Mouse (Mus musculus) gastrocnemius, postnatal 25 days (tissue): ENCODE measurements around the gene Hspa1a. TPM values are rescaled to one million over a fixed set of nuclear protein-coding genes. Genes with fewer than 3 reads are reported as not detected.
"Not testable (repeated sequence)": the region's sequence is repeated elsewhere in the genome, so short reads cannot be mapped to it uniquely, and the experiment has no call there.

Source experiments
- DNase-seq: peaks from one replicate; pipeline ENCODE4 v3.0.0; 2022
- total RNA-seq, 2 experiments: library from RNA; stranded (reverse); gene quantifications; 1 replicate in 1 of 2; 2 replicates in 1 of 2; pipeline ENCODE4 v1.2.3; 2021

Hspa1a gene
- total RNA-seq, 2 experiments from 2014 or later: 5.9 to 8.1 TPM

DNA sequence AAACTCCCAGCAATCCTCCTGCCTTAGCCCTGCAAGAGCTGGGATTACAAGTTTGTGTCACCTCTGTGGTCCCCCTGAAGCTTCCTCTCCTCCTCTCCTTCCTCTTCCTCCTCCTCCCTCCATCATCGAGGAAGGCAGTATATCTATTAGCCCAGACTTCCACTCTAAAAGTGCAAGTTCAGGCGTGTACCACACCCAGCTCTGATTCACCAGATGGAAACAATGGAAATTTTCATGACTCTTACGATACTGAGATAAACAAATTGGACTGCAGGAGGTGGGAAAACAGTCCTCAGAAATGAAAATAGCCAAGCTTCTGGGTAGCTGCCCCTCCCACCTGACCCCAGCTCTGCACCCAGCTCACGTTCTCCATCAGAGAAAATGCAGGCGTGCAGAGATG, 6.3 kb downstream of the Hspa1a start:
- DNase-seq: no peak

DNA sequence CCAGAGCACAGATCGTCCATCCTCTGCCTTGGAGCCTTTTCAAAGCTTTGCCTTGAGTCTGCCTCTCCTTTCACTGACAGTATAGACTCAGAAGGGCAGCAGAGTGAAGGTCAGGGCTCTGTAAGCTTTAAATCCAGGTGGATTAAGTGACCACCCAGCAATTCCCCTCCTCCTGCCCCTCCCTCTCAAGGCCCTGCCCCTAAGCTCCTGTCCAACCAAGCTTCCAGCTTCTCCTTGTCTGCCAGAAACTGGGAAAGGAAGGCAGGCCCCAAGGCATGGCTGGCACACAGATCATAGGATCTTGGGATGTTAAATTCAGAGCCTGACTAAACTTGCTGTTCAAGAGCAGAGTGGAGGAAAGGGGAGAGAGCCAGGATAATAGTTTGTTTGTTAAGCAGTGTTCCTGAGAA, 7.3 kb downstream of the Hspa1a start:
- DNase-seq: no peak

- DNase-seq: no peak
Observed at GRCm38 (mm10) chr17:34962841-34963240, 9.1 kb downstream of the Hspa1a start.

DNA sequence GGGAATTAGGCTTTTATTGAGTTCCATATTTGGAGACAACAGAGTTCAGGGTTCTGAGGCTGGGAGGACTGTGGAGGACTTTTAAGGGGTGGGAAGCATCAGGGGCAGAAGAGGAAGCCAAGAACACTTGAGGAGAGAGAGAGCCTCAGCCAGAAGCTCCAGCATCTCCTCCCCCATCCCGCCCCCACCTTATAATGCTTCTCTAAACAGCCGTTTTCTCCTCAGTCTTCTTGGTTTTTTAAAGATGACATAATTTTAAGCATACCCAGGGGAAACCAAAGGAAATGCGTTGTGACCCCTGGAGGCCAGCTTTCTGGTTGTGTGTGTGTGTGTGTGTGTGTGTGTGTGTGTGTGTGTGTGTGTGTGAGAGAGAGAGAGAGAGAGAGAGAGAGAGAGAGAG, 9.8 kb downstream of the Hspa1a start:
- DNase-seq: peak; percentile 29

- no peak for DNase-seq
Observed at GRCm38 (mm10) chr17:34960702-34961493, 11.1 kb downstream of the Hspa1a start.

GRCm38 (mm10) chr17:34959881-34960515, 12.0 kb downstream of the Hspa1a start:
- DNase-seq: no peak

DNA sequence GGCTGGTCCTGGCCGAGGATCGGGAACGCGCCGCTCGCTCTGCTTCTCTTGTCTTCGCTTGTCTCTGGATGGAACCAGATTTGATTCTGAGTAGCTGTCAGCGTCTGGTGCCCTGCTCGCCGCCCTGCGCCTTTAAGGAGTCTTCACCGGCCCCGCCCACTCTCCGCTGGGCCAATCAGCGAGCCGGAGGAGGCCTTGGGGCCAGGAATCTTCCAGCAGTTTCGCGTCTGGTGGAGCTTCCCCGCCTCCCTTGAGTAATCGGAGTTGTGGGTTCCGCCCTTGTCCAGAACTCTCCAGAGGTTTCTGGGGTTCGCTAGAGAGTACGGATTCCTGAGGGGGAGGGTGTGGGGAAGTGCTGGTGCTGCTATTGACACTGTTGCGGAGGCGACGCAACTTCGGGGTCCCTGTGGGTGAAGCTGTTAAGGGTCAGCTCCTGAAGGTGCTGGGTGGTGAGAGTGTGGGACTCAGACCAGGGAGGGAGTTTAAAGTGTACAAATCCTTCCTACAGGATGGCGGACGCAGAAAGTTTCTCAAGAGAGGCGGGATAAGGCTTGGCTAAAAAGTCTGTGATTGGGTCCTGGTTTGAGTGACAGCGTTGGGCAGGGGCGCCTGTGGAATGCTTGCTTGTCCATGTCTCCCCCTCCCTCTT, 12.7 kb downstream of the Hspa1a start, which contains the start of gene Hspa1b:
Gene Hspa1b (minus strand): TSS at position 109 of the 649 bp plus-strand sequence.
- DNase-seq: peak; percentile 85

DNA sequence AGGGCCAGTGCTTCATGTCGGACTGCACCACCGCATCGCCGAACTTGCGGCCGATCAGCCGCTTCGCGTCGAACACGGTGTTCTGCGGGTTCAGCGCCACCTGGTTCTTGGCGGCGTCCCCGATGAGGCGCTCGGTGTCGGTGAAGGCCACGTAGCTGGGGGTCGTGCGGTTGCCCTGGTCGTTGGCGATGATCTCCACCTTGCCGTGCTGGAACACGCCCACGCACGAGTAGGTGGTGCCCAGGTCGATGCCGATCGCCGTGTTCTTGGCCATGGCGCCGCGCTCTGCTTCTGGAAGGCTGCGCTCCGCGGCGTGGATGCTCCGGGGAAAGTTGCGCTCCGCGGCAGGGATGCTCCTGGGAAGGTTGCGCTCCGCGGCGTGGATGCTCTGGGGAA, 13.2 kb downstream of the Hspa1a start:
- DNase-seq: not testable (repeated sequence)

DNA sequence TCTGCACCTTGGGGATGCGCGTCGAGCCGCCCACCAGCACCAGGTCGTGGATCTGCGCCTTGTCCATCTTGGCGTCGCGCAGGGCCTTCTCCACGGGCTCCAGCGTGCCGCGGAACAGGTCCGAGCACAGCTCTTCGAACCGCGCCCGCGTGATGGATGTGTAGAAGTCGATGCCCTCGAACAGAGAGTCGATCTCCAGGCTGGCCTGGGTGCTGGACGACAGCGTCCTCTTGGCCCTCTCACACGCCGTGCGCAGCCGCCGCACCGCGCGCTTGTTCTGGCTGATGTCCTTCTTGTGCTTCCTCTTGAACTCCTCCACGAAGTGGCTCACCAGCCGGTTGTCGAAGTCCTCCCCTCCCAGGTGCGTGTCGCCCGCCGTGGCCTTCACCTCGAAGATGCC, 14.0 kb downstream of the Hspa1a start:
- not testable (repeated sequence) for DNase-seq

GRCm38 (mm10) chr17:34957291-34957690, 14.7 kb downstream of the Hspa1a start:
- not testable (repeated sequence) for DNase-seq

- no peak for DNase-seq
Observed at GRCm38 (mm10) chr17:34956340-34956739, 15.6 kb downstream of the Hspa1a start.

GRCm38 (mm10) chr17:34955884-34956283, 16.1 kb downstream of the Hspa1a start:
- DNase-seq: no peak

- no peak for DNase-seq
Observed at GRCm38 (mm10) chr17:34954831-34955230, 17.1 kb downstream of the Hspa1a start.

GRCm38 (mm10) chr17:34953904-34954303, 18.1 kb downstream of the Hspa1a start:
- no peak for DNase-seq

DNA sequence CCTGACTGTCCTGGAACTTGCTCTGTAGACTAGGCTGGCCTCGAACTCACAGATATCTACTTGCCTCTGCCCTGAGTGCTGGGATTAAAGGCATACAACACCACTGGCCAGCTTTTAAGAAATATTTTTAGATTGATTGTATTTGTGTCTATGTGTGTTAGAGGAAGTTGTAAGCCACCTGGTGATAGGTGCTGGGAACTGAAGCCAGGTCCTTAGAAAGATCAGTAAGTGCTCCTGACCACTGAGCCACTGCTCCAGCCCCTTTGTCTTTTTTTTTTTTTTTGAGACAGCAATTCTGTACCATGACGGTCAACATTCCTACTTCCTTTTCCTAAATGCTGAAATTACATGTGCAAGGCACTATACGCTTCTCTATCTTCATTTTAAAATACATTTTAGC, 18.7 kb downstream of the Hspa1a start:
- DNase-seq: no peak

- DNase-seq: peak; percentile 63
Observed at GRCm38 (mm10) chr17:34952378-34953040, 19.4 kb downstream of the Hspa1a start.

DNA sequence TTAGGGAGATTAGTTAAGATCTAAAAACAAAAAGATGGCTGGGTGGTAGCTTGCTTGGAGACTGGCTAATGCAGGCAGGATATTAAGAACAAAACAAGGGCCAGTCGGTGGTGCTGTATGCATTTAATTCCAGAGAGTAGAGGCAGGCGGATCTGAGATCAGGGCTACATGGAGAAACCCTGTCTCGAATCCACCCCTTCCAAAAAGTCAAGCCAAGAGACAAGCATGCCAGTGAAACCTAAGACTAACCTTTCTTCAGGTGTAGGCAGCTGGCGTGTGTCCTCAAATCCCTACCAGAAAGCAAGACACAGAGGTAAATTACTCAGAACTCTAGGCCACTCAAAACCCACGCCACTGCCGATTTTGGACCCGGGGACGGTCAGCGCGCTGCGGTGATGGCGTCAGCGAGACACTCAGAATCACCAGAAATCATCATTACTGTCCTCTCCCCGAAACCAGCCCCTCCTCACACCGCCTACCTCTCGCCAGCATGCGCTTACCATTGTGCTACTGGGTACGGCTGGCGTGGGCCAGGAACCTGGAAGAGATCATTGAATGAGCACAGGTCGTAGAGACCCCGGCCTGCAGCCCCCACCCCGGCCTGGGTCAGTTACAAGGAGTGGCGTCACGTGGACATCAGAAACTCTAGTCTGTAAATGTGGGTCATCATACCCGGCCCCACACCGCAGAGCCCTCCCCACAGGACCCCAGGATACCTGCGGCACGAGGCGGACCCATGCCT, 20.1 kb downstream of the Hspa1a start:
- DNase-seq: no peak

DNA sequence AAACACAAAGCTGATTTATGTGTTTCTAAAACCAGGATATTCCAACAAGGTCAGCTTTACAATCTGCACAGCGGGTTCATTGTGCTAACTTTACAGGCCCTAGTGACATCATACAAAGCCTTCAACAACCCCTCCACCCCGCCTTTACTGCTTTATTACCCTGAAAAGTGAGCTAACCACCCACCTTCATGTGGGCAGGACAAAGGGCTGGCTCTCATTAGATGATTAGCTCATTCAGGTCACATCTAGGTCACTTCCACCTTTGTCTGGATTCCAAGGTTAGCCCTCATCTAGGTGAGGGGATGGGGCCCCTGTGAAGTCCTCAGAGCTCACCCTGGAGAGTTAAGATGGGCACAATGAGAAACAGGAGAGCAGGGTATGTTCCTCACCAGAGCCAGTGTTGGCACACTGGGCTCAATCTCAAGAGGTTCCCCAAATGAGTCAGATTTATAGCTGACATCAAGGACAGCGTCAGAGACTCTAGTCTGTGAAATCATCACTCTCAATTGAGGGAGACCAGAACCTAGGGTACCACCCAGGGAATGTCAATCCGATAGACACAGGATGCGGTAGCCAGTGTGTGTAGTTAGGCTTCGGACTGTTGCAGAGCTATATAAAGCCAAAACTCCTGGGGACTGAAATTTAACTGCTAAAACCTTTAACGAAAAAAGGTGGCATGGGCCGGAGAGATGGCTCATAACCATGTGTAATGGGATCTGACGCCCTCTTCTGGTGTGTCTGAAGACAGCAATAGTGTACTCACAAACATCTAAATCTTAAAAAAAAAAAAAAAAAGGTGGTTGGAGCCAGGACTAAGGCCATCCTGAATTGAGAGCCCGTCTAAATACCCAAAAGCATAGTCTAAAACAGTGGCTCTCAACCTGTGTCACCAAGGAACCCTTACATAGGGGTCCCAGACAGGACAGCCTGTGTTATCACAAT, 21.2 kb downstream of the Hspa1a start:
- DNase-seq: no peak

DNA sequence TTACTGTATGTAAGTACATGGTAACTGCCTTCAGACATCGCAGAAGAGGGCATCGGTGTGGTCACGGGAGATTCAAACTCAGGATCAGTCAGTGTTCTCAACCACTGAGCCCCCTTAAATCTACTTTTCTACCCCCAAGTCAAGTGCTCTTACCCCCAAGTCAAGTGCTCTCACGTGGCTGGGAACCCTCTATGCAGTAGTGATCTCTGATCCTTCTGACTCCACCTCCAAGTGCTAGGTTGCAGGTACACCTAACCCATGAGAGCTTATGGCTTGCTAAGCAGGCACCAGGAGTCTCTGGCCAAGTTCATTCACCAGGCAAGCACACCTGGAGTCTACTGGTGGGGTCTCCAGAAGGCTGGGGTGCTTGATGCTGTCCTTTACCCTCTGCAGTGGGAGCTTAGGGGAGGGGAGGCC, 22.4 kb downstream of the Hspa1a start:
- DNase-seq: no peak

DNA sequence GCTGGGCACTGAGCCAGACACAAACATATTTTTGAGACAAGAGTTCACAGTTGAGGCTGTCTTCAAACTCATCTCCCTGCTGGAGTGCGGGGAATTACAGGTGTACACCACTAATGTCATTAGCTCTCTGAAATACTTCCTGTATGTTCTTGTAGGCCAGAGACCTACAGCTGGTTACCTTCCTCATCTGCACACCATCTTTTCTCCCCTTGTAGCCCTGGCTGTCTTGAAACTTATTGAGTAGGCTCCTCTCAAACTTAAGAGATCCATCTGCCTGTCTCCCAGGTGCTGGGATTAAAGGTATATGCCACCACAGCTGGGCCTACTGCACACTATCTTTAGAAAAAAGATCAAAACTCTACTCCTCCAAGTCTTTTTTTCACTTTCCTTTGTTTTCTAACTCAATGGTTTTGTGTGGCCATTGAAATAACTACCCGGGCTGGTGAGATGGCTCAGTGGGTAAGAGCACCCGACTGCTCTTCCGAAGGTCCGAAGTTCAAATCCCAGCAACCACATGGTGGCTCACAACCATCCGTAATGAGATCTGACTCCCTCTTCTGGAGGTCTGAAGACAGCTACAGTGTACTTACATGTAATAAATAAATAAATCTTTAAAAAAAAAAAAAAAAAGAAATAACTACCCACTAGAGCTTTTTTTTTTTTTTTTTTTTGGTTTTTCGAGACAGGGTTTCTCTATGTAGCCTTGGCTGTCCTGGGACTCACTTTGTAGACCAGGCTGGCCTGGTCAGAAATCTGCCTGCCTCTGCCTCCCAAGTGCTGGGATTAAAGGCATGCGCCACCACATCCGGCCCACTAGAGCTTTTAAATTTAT, 23.0 kb downstream of the Hspa1a start:
- not testable (repeated sequence) for DNase-seq
